Mouse (Mus musculus): ENCODE measurements around the gene Bcl2l11. TPM values are rescaled to one million over a fixed set of nuclear protein-coding genes. Genes with fewer than 3 reads are reported as not detected.

Bcl2l11 gene
- total RNA-seq, 2 experiments from 2014 or later, result 6.7 to 17.2 TPM

DNA sequence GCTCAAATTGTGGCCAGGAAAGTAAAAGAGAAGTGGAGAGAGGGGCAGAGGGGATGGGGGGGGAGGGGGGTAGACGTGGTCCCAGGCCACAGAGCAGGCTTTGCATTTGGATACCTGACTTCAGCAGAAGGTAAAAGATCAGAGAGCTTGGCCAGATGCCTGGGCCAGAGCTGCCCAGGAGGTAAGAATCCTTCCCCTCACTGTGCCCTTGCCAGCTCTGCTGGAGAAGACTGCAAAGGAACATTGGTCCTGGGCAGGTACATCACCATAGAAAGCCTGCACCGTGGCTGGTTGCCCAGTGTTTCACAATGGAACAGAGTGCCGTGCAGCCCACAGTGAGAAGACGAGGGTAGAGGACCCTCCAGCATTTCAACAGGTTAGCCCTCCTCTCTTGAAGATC is 67.6 kb downstream of the Bcl2l11 start:
- ATAC-seq (replicated peaks; ENCODE audit: low FRiP score, poor library complexity, severe bottlenecking), result no peak

DNA sequence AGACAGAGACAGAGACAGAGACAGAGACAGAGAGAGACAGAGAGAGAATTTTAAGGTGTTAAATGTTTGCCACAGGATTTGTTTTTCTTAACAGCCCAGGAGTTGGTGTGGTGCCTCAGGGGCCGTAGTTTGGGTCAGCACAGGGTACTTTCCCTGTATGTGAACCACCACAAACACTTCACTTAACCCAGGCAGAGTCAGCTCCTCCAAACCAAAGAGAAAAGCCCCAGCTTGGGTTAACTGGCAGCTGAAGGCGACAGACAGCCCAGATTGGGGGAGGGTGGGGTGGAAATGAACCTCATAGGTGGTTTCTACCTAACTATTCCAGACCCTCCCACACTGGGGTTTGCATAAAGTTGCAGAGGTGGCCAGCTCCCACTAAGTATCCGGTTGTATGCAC is 71.5 kb downstream of the Bcl2l11 start:
- ATAC-seq (replicated peaks; ENCODE audit: low FRiP score, poor library complexity, severe bottlenecking), result no peak

DNA sequence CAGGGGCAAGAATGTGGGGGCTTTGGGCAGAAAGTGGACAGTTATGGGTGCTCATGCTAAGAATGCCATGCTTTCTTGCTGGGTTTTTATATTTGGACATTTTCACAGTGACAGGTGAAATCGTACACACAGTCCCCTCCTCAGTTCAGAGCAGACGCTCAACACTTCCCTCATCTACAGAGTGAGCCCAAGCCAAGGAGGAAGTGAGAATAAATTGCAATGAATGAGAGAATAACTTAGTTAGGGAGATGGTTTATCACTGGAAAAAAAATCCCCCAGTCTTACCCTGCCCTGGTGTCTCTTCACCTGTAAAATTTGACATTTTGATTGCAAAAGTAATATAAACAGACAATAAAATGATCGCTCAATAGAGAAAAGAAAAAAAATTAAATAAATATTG is 77.3 kb downstream of the Bcl2l11 start:
- ATAC-seq (replicated peaks; ENCODE audit: low FRiP score, poor library complexity, severe bottlenecking), result no peak

DNA sequence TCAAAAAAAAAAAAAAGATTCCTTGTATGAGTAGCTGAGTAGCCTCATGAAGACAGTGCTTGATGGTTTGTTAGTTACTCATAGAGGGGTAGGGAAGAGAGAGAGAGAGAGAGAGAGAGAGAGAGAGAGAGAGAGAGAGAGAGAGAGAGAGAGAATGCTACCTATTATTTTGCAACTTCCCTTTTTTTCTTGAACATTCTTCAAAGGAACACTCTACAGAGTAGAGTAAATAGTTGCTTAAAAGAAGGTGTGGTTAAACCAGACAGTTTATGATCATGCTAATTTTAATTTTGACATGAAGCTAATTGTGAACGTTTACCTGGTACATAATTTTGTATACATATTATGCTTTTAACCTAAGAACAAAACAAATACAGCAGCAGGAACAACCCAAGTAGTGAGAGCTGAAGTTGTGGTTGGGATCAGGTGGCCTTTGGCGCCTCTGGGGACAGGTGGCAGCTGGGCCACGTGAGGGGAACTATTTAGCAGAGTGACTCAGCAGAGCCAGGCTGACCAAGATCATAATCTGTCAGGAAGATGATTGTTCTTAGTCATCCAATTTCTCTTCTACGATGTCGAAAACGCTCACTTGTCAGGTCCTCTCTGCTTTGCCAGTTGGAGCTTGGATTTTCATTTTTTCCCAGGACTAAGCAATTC is 78.0 kb downstream of the Bcl2l11 start:
- no peak for ATAC-seq (replicated peaks; ENCODE audit: low FRiP score, poor library complexity, severe bottlenecking)

DNA sequence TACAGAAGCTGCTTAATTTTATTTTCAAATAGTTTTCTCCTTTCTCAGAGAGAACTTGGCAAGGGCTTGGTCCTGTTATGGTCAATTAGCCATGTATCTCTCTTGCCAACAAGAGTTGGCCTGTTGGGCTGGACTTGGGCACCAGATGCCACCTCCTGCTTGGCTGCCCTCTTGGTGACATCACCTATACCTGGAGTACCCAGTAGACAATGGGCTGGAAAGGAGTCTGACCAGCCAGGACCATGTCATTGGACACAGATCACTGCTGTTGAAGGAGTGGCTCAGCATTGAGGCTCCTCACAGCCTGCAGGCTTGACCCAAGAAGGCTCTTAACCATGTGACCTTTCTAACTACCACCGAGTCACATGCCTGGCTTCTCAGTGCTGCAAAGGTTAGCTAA is 82.7 kb downstream of the Bcl2l11 start:
- ATAC-seq (replicated peaks; ENCODE audit: low FRiP score, poor library complexity, severe bottlenecking), result no peak

DNA sequence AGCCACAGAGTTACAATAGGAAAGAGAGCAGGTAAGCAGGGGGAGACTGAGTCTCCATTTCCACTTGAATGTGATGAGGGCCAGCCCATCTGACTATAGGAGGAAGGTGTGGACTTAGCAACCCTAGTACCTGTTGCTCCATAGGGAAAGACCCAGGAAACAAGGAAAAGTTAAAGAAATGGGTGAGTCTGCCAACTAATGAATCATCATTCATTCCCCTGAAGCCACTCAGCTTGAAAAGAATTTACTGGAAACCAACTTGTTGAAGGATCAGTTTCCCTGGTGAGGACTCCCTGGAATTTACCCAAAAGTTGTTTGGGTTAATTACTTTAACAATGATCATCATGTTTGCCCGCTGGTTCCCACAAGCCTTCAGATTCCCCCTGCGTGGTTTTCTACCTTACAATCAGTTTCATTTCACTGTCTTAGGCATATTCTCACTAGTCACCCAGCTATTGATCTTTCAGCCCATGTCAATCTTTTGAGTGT is 84.0 kb downstream of the Bcl2l11 start:
- no peak for ATAC-seq (replicated peaks; ENCODE audit: low FRiP score, poor library complexity, severe bottlenecking)

DNA sequence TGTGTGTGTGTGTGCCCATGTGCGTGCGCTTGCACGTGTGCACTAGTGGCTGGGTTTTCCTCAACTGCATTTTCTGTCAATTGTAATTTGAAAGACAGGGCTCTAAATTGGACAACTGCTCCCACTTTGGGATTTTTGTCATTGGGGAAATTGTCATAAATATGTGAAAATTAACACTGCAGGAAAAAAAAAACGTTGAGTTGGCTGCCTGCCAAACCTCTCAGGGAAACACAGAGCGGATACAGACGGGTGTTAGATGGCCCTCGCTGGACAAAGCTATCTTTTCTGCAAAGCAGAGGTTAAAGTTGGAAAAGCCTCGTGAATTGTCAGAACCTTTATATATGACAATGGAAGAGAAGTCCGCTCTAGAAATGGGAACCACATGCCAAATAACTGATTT is 84.5 kb downstream of the Bcl2l11 start:
- no peak for ATAC-seq (replicated peaks; ENCODE audit: low FRiP score, poor library complexity, severe bottlenecking)

DNA sequence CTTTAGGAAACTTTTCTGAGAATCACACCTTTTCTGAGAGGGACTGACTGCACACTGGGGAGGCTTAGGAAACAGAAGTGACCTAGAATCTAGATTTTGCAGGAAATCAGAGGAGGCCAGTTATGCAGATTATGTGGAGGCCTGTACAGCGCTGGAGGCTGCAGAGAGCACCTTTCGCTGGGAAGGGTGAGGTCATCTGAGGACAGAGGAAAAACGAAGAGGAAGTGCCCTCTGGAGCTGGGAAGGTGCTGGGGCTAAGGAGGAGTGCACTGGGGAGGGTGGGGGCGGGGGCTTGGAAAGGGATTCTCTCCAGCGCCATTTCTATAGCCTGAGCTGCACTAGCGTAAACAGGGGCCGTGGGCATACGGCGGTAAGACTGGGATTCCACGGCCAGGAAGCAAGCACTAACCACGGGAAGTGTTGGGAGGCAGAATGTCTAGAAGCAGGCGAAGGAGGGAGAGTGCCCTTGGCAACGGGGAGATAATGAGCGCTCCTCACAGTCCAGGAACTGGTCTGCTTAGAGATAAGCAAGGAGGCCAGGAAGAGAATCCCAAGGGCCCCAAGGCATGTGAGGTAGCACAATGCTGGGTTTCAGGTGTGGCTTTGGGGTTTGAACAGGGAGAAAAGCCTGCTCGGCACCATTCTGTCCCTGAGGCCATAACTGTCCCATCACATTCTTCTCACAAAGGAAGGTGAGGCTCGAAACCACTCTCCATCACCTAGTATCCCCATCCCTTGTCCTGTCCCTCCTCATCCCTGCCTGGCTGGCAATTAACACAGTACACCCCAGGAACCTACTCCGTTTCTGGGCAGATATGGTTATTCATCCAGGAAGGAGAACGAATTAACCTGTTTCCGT is 85.4 kb downstream of the Bcl2l11 start:
- ATAC-seq (replicated peaks; ENCODE audit: low FRiP score, poor library complexity, severe bottlenecking), result no peak

DNA sequence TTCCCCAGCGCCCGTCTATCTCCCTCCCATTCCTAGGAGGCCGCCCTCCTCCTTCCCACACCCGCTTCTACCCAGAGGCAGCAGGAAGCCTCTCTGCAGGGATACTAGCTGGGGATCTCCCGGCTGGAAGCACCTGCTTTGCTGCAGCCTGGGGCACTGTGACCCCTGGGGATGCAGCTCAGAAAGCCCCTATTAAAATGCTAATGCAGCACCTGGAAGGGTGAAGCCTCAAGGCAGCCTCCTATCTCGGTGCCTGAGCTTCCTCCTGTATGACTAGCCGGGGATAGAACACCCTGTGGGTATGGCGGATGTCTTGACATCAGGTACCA is 86.0 kb downstream of the Bcl2l11 start:
- no peak for ATAC-seq (replicated peaks; ENCODE audit: low FRiP score, poor library complexity, severe bottlenecking)

Data from erythroid progenitor cell, adult 5-6 weeks (primary cell).